Mouse (Mus musculus) gastrocnemius, postnatal 36 days (tissue): ENCODE results near the gene Zfp64. TPM values are rescaled to one million over a fixed set of nuclear protein-coding genes. Genes with fewer than 3 reads are reported as not detected.

Experiments used
- DNase-seq, 2 experiments: peaks; one replicate each; pipeline ENCODE4 v3.0.0; 2022
- intact Hi-C: fragments of 180-260 bp; cut with DNase I; formaldehyde crosslinking; loops from one replicate; pipeline ENCODE4 v1.15.1; 2025
- total RNA-seq, 2 experiments: library from RNA; stranded (reverse); gene quantifications; 2 replicates each; pipeline ENCODE4 v1.2.3; 2021

Zfp64 gene
- total RNA-seq, 2 experiments from 2014 or later = 6.7 to 8.0 TPM

- no peak for DNase-seq
- intact Hi-C loops = no loop called here
Observed at GRCm38 (mm10) chr2:168904188-168904587, 51.2 kb downstream of the Zfp64 start.

DNA sequence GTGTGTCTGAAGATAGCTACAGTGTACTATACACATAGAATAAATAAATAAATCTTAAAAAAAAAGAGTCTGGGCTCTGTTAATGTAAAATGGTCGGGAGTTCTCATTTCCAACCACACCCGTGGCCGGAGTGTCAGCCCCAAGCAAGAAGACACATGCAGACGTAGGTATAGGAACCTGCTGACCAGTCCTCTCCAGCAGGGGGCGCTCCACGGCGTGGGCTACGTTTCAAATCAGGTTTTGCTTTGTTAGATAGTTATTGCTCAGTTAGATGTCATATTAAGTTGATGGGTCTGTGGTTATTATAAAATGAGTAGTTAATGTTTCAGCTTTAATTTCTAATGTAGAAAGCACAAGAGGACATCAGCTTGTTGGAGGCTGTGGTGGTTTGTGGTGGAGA, 52.8 kb downstream of the Zfp64 start:
- DNase-seq = no peak
- intact Hi-C loops = no loop called here

- DNase-seq = no peak
- intact Hi-C loops = no loop called here
Observed at GRCm38 (mm10) chr2:168897906-168898305, 57.5 kb downstream of the Zfp64 start.

- DNase-seq = no peak
- intact Hi-C loops = no loop called here
Observed at GRCm38 (mm10) chr2:168895531-168895930, 59.9 kb downstream of the Zfp64 start.

- intact Hi-C loops = no loop called here
- no peak for DNase-seq
Observed at GRCm38 (mm10) chr2:168894738-168895137, 60.6 kb downstream of the Zfp64 start.

DNA sequence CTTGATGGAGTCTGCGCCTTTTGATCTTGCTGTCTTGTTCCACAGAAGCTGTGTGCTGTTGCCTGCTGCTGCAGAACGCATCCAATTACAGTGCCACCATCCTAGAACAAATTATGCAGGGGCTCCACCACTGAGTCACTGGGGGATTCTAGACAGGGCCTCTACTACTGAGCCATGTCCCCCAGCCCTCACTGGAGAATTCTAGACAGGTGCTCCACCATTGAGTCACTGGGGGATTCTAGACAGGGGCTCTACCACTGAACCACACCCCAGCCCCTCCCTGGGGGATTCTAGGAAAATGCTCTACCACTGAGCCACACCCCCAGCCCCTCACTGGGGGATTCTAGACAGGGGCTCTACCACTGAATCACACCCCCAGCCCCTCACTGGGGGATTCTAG, 63.3 kb downstream of the Zfp64 start:
- no peak for DNase-seq
- intact Hi-C loops = no loop called here

DNA sequence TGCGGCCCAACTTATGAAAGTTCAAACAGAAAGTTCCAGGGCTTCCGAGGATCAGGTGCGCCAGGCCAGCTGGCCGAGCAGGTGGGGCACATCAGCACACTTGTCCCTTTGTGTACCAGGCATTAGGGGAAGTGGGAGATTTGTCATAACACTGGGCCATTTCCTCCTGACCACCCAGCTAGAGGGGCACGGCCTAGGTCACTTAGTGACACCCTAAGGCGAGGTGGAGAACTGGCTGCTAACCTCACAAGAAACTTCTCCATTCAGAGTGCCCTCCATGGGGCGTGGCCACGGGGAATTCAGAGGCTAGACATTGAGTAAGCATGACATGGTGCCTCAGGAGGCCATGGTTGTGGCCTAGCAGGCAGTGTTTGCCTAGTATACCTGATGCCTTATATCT, 70.7 kb downstream of the Zfp64 start:
- intact Hi-C loops = loop anchor here (5.0 kb wide), 1 partner anchor 117 kb away; the partner anchor contains the start of gene Sall4
- no peak for DNase-seq

GRCm38 (mm10) chr2:168882997-168883396, 72.4 kb downstream of the Zfp64 start:
- no peak for DNase-seq
- intact Hi-C loops = loop anchor here (5.0 kb wide), 1 partner anchor 116 kb away; the partner anchor contains the start of gene Sall4

GRCm38 (mm10) chr2:168881927-168882326, 73.5 kb downstream of the Zfp64 start:
- intact Hi-C loops = loop anchor here (5.0 kb wide), 1 partner anchor 115 kb away; the partner anchor contains the start of gene Sall4
- no peak for DNase-seq

DNA sequence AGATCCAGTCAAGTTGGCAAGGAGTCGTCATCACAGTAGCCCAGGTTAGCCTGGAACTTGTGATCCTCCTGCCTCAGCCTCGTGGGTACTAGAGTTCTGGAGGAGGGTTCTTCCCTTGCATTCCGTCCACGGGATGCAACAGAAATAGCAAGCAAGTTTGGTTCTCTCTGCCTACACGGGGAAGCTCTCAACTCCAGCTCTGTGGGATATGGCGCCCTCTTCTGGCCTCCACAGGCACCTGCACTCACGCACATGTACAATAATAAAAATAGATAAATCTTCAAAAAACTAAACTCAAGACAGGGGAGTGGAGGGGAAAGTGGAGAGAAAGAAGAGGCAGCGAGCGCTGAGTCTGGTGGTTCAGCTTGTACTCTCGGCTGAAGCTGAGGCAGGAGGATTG, 75.8 kb downstream of the Zfp64 start:
- DNase-seq = no peak
- intact Hi-C loops = no loop called here

DNA sequence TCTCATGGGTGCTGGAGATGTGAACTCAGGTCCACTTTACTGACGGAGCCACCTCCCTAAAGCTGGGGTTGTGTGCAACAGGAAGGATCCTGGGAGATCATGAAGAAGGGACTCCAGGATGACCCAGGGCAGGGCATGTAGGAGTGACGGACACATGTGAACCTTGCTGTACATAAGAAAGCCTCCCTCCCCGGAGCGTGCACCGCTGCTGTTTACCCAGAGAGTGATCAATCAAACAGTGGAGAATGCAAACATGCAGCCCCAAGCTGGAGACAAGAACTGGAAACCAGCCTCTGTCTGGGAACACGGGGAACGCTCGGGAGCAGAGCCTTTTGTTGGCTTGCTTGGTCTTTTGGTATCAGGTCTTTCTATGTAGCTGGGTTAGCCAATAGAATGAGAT, 76.7 kb downstream of the Zfp64 start:
- intact Hi-C loops = no loop called here
- no peak for DNase-seq

- intact Hi-C loops = no loop called here
- DNase-seq = no peak
Observed at GRCm38 (mm10) chr2:168878158-168878557, 77.2 kb downstream of the Zfp64 start.

- intact Hi-C loops = no loop called here
- DNase-seq = no peak
Observed at GRCm38 (mm10) chr2:168876631-168877030, 78.8 kb downstream of the Zfp64 start.

GRCm38 (mm10) chr2:168874498-168874897, 80.9 kb downstream of the Zfp64 start:
- intact Hi-C loops = loop anchor here (5.0 kb wide), 1 partner anchor 182 kb away; no protein-coding TSS in a partner anchor

DNA sequence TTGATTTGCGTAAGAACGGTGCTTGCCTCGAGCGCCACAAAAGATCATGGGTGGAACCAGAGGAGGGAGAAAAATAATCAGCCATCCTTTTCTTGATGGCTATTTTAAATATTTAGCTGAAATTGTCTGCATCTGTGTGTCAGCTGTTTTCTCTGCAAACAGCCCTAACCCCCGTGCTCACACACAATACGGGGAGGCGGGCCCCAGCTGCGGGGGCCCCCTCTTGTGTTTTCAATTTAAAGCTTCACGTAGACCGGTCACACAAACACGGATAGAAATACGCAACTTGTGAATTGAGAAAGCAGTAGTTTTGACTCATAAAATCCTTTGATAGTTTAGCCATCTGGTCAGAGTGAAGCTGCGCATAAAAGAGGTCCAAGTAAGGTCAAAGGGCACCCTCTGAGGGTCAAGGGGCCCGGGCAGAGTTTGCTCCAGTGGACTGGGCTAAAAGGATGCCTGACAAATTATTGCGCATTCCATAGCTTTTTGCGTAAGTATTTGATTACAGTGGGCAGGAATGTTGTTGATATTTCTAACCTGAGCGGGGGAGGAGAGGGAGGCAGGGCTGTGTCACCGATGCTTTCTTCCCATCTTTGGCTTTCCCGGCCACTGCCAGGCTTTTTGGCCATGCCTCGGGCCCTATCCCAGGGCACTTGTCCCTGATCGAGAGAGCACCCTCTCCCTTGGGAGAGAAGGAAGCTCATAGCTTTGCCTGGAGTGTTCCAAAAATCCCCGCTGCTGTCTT, 83.4 kb downstream of the Zfp64 start:
- DNase-seq = no peak
- intact Hi-C loops = loop anchor here (5.0 kb wide), 1 partner anchor 180 kb away; no protein-coding TSS in a partner anchor

More at GRCm38 (mm10) chr2:168874498-168874897, 80.9 kb downstream of the Zfp64 start:
- DNase-seq = no peak

DNA sequence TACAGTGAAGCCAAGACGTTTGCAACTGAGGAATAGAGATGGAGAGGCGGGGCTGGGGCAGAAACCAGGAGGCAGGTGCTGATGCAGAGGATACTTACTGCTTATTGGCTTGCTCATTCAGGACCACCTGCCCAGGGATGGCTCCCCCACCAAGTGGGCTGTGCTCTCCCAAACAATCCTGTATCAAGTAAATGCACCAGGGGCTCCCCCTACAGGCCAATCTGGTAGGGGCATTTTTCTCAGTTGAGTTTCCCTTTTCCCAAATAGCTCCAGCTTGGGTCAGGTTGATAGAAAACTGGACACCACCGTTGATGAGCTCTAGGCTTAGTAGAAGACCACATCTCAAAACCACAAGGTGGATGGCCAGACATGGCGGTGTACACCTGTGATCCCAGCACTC, 84.9 kb downstream of the Zfp64 start:
- no peak for DNase-seq
- intact Hi-C loops = loop anchor here (5.0 kb wide), 1 partner anchor 178 kb away; no protein-coding TSS in a partner anchor

DNA sequence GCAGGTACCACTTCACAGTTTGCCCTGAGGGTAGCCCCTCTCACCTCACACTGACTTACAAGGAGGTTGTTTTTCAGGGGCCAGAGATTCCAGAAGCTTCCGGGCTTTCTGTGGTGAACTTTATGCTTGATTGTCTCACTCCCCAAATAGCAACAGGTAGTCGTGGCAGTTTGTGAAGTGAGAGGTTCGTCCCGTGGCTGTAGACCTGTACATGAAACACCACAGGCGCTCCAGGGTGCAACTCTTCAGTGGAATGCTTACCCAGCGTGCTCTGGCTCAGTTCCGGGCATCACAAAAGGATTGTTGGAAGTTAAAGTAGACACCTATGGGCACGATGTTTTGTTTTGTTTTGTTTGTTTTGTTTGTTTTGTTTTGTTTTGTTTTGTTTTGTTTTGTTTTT, 88.4 kb downstream of the Zfp64 start:
- intact Hi-C loops = loop anchor here (5.0 kb wide), 1 partner anchor 100 kb away; the partner anchor contains the start of gene Sall4
- DNase-seq = no peak

- intact Hi-C loops = loop anchor here (5.0 kb wide), 1 partner anchor 99 kb away; the partner anchor contains the start of gene Sall4
- DNase-seq = no peak
Observed at GRCm38 (mm10) chr2:168866436-168866835, 89.0 kb downstream of the Zfp64 start.

DNA sequence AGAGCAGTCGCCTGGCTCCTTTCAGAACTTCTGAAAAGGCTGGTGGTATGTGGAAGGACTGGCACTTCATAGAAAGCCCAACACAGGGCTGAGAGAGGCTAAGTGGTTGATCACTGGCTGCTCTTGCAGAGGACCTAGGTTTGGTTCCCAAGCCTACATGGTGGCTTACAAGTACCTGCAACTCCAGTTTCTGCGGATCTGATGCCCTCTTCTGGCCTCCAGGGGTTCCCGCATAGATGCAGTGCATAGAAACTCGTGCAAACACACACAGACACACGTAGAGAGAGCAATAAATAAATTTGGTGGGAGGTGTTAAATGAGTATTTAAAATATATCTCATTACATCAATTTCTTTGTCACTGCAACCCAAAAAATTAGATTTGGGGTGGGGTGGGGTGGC, 90.5 kb downstream of the Zfp64 start:
- intact Hi-C loops = loop anchor here (5.0 kb wide), 1 partner anchor 98 kb away; the partner anchor contains the start of gene Sall4

DNA sequence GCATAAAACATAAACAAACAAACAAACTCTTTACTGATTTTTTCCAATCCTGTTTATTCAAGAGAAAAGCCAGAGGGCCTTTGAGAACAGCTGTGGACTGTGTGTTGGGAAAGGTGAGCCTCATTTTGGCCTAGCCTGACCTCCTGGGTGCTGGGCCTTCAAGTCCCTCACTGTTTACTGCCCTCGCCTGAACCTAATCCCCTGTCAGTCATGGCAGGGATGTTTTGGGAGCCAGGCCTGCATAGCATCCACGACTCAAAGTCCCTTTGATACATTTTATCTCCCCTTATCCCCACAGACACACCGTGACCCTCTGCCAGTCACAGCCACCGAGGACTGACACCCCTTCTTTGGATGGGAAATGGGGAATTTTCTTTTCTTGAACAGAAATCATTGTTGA, 92.7 kb downstream of the Zfp64 start:
- intact Hi-C loops = no loop called here
- DNase-seq = no peak

More for the DNA sequence above, 90.5 kb downstream of the Zfp64 start:
- DNase-seq = no peak

DNA sequence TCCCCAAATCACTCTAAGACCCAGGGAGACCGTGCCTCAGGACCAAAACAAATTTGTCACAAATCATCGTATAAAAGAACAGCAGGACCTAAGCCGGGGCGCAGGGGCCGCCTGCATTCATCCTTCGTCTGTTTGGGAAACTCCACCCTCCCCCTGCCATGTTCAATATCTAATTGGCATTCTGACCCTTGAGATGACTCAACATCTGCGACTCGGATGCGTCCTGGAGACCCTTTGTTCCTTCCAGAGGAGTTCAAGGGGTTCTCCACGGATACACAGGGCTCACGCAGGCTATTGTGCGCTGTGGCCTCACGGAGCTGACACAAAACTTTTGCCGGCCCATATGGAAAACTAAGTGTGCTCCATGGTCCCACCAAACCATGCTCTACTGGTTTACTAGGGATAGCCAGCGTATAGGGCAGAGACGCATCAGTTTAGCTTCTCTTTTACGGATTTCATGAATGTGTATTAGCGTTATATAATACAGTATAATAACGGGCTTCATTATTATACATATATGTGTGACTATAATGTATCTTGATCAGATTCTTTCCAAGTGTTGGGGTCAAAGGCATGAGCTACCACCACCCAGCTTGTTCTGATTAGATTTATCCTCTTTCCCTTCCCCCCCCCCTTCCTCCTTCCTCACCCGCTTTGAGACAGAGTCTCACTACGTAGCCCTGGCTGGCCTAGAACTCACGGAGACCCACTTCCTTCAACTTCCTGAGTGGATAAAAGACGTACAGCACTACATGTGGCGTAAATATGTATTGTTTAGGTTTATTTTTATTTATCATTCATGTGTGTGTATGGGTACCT, 94.3 kb downstream of the Zfp64 start:
- intact Hi-C loops = no loop called here
- no peak for DNase-seq
